Mouse (Mus musculus) thymus, adult 2 months (tissue): ENCODE data around the gene Tuba3a.

Source experiments
- CTCF ChIP-seq: fragments of 200-500 bp; IDR thresholded peaks from 2 replicates; pipeline ENCODE4 v1.5.1; 2012; ENCODE audit warnings: mild to moderate bottlenecking, control low read depth, low read length, moderate library complexity, borderline replicate concordance; ENCODE audit not compliant: control insufficient read depth, poor library complexity, insufficient read depth; ENCODE audit errors: extremely low read depth
- POLR2A ChIP-seq: fragments of 200-500 bp; IDR thresholded peaks from 2 replicates; pipeline ENCODE4 v1.6.1; 2012; ENCODE audit warnings: mild to moderate bottlenecking, low read length, control low read depth, moderate library complexity; ENCODE audit not compliant: control insufficient read depth, poor library complexity, insufficient read depth; ENCODE audit errors: extremely low read depth

GRCm38 (mm10) chr6:125333112-125333899 is 47.5 kb upstream of the Tuba3a start:
- no peak for TF ChIP-seq POLR2A
- TF ChIP-seq CTCF: no peak
